Mouse (Mus musculus): ENCODE measurements around the gene Mettl23. TPM values are rescaled to one million over a fixed set of nuclear protein-coding genes. Genes with fewer than 3 reads are reported as not detected.

Mettl23 gene
- polyA plus RNA-seq, 1 experiment from 2014 or later: 67.4 TPM

DNA sequence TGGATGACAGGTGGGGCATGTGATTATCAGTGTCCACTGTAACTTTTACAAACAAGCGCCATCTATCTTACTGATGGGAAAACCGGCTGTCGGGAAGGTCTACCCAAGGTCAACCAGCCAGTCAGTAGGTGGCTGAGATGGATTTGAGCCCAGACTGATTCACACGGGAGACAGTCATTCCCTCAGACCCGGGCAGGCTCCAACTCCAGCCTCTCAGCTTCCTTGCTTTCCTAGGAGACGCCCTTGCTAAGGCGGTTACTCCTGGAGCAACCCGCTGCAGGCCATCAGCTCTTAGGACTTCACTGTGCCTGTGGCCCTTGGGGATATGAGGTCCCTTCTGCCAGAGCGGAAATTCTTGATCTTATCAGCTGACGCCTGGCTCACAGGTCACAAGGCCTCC lies 21.4 kb downstream of the Mettl23 start:
- H3K27ac ChIP-seq (ENCODE audit: low read depth, low read length): no peak overlapping the region
- H3K4me2 ChIP-seq (ENCODE audit: low read depth, low read length): no peak overlapping the region
- peaks cover 51% of the 10 kb centered on the region for H3K36me3 ChIP-seq (ENCODE audit: control insufficient read depth, insufficient read depth, low read length)
- H3K9me3 ChIP-seq (ENCODE audit: control insufficient read depth, low read length): no peaks in the 10 kb centered on the region
- no peak overlapping the region for H3K9ac ChIP-seq (replicated peaks; ENCODE audit: low read depth, low read length)
- H3K4me1 ChIP-seq (ENCODE audit: control insufficient read depth, insufficient read depth, low read length): no peaks in the 10 kb centered on the region
- no peak overlapping the region for H3K4me3 ChIP-seq (ENCODE audit: low read depth, low read length)
- WGBS: 86% methylated on average over 10 of the region's 10 CpGs
- no peak for ATAC-seq (ENCODE audit: low read depth)
- no peaks in the 10 kb centered on the region for H3K27me3 ChIP-seq (ENCODE audit: control insufficient read depth, insufficient read depth, low read length)

DNA sequence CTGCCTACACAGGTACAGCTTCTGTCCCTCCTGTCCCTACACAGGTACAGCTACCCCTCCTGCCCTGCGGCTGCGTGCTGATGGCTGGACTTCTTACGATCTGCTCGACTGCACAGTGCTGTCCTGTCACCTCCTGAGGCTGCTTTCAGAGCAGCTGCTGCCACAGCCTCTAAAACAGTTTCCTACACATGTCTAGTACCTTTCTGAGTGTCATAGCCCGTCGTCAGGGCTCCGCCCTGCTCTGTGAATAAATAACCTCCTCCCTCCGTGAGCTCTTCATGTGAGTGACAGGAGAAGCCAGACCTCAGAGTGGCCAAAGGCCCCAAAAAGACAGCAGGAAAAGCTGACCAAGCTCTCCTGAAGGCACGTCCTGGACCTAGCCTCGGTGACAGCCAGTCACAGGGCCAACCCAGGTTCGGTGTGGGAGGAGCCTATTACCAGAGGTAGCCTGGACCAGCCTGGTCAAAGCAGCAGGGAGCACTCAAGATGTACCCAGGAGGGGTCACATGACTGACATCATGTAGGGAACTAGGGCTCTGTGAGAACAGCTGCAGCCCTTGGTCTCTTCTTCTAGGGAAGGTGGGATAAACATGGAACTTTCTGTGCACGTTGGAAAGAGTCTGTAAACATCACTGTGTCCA lies 23.0 kb downstream of the Mettl23 start:
- no peak overlapping the region for H3K4me2 ChIP-seq (ENCODE audit: low read depth, low read length)
- no peaks in the 10 kb centered on the region for H3K4me1 ChIP-seq (ENCODE audit: control insufficient read depth, insufficient read depth, low read length)
- peaks cover 47% of the 10 kb centered on the region for H3K36me3 ChIP-seq (ENCODE audit: control insufficient read depth, insufficient read depth, low read length)
- WGBS: 85% methylated on average over 12 of the region's 12 CpGs
- no peak overlapping the region for H3K9ac ChIP-seq (replicated peaks; ENCODE audit: low read depth, low read length)
- no peak overlapping the region for H3K27ac ChIP-seq (ENCODE audit: low read depth, low read length)
- H3K4me3 ChIP-seq (ENCODE audit: low read depth, low read length): no peak overlapping the region
- no peaks in the 10 kb centered on the region for H3K9me3 ChIP-seq (ENCODE audit: control insufficient read depth, low read length)
- H3K27me3 ChIP-seq (ENCODE audit: control insufficient read depth, insufficient read depth, low read length): no peaks in the 10 kb centered on the region
- no peak for ATAC-seq (ENCODE audit: low read depth)

DNA sequence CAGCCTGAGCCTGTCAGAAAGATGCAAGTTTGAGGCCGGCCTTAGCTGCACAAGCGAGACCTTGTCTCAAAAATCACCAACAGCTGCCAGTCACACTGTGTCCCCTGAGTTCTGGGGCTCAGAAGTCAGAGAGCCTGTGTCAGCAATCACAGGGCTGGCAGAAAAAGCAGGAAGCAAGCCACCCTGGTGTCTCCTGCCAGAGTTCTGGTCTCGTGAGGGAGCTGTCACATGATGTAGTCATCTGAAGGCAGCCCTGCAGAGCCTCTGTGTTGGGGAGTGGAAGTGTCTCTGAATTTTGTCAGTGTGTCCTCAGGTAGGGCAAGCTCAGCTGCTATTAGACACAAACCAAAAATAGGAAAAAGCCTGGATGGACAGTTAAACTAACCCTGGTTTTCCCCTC lies 25.1 kb downstream of the Mettl23 start:
- no peak overlapping the region for H3K4me3 ChIP-seq (ENCODE audit: low read depth, low read length)
- no peak overlapping the region for H3K27ac ChIP-seq (ENCODE audit: low read depth, low read length)
- H3K9me3 ChIP-seq (ENCODE audit: control insufficient read depth, low read length): no peaks in the 10 kb centered on the region
- no peak overlapping the region for H3K9ac ChIP-seq (replicated peaks; ENCODE audit: low read depth, low read length)
- H3K4me1 ChIP-seq (ENCODE audit: control insufficient read depth, insufficient read depth, low read length): no peaks in the 10 kb centered on the region
- no peak for ATAC-seq (ENCODE audit: low read depth)
- no peaks in the 10 kb centered on the region for H3K27me3 ChIP-seq (ENCODE audit: control insufficient read depth, insufficient read depth, low read length)
- H3K36me3 ChIP-seq (ENCODE audit: control insufficient read depth, insufficient read depth, low read length): peaks cover 51% of the 10 kb centered on the region
- H3K4me2 ChIP-seq (ENCODE audit: low read depth, low read length): no peak overlapping the region
- 76% methylated on average over 3 of the region's 3 CpGs for WGBS

DNA sequence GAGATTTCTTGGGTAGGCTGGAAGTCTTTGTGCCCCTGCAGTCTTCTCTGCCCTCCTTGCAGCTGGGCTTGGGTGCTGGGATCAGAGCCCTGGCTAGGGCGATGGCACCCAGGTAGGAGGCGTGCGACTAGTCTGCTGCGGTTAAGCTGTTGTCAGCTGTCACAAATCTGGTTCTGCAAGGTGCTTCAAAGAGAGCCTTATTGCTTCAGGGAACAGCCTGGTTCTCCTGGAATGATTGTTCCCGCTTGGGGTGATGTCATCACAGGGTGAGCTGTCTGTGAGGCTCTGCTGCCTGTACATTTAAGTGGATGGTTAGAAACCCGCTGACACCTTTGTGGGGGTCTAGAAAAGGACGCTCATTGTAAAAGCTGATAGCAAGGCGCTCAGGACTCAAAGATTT lies 26.1 kb downstream of the Mettl23 start:
- H3K9me3 ChIP-seq (ENCODE audit: control insufficient read depth, low read length): no peaks in the 10 kb centered on the region
- no peak overlapping the region for H3K4me2 ChIP-seq (ENCODE audit: low read depth, low read length)
- no peak overlapping the region for H3K9ac ChIP-seq (replicated peaks; ENCODE audit: low read depth, low read length)
- H3K4me1 ChIP-seq (ENCODE audit: control insufficient read depth, insufficient read depth, low read length): no peaks in the 10 kb centered on the region
- no peak for ATAC-seq (ENCODE audit: low read depth)
- no peak overlapping the region for H3K4me3 ChIP-seq (ENCODE audit: low read depth, low read length)
- 93% methylated on average over 8 of the region's 8 CpGs for WGBS
- H3K27ac ChIP-seq (ENCODE audit: low read depth, low read length): no peak overlapping the region
- H3K36me3 ChIP-seq (ENCODE audit: control insufficient read depth, insufficient read depth, low read length): peaks cover 48% of the 10 kb centered on the region
- H3K27me3 ChIP-seq (ENCODE audit: control insufficient read depth, insufficient read depth, low read length): no peaks in the 10 kb centered on the region

DNA sequence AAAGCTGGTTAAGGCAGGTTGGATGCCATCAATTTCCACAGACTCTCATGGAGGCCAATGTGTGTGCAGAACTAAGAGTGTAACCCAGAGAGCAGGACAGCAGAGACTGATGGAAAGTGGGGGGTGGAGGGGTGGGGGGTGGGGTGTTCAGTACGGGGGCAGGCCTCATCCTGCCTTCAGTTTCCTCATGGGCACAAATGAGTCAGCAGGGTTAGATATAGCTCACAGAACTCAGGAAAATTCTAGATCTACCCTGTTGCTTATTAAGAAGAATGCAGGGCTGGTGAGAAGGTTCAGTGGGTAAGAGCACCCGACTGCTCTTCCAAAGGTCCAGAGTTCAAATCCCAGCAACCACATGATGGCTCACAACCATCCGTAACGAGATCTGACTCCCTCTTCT lies 26.6 kb downstream of the Mettl23 start:
- Histone ChIP-seq H3K27me3 (ENCODE audit: control insufficient read depth, insufficient read depth, low read length) (no peaks in the 10 kb centered on the region), H3K27ac (ENCODE audit: low read depth, low read length) (no peak overlapping the region), H3K9me3 (ENCODE audit: control insufficient read depth, low read length) (no peaks in the 10 kb centered on the region), H3K4me1 (ENCODE audit: control insufficient read depth, insufficient read depth, low read length) (no peaks in the 10 kb centered on the region), H3K4me2 (ENCODE audit: low read depth, low read length) (no peak overlapping the region), H3K36me3 (ENCODE audit: control insufficient read depth, insufficient read depth, low read length) (peaks cover 47% of the 10 kb centered on the region), H3K4me3 (ENCODE audit: low read depth, low read length) (no peak overlapping the region), H3K9ac (replicated peaks; ENCODE audit: low read depth, low read length) (no peak overlapping the region)
- no peak for ATAC-seq (ENCODE audit: low read depth)
- WGBS: 90% methylated on average over 4 of the region's 4 CpGs

DNA sequence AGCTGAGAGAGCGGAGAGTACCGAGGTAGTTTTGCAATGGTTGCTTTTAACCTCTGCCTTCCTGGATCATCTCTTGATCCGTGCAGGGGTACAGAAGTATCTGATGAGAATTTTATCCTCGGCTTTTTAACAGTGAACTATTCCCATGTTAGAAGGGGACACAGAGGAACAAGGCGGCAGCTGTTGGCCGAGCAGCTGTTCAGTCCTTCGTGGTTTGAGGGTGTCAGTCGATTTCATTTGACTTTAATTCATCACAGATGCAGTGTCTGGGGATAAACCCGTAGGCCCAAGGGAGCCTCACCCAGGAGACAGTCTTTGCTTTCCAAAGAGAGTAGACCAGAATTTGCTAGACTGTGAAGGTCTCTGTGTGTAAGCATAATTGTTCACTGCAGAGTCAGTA lies 28.5 kb downstream of the Mettl23 start:
- H3K4me3 ChIP-seq (ENCODE audit: low read depth, low read length): no peak overlapping the region
- H3K4me2 ChIP-seq (ENCODE audit: low read depth, low read length): no peak overlapping the region
- 89% methylated on average over 9 of the region's 9 CpGs for WGBS
- ATAC-seq (ENCODE audit: low read depth): no peak
- no peak overlapping the region for H3K27ac ChIP-seq (ENCODE audit: low read depth, low read length)
- H3K4me1 ChIP-seq (ENCODE audit: control insufficient read depth, insufficient read depth, low read length): no peaks in the 10 kb centered on the region
- H3K9me3 ChIP-seq (ENCODE audit: control insufficient read depth, low read length): no peaks in the 10 kb centered on the region
- peaks cover 33% of the 10 kb centered on the region for H3K36me3 ChIP-seq (ENCODE audit: control insufficient read depth, insufficient read depth, low read length)
- no peak overlapping the region for H3K9ac ChIP-seq (replicated peaks; ENCODE audit: low read depth, low read length)
- no peaks in the 10 kb centered on the region for H3K27me3 ChIP-seq (ENCODE audit: control insufficient read depth, insufficient read depth, low read length)

DNA sequence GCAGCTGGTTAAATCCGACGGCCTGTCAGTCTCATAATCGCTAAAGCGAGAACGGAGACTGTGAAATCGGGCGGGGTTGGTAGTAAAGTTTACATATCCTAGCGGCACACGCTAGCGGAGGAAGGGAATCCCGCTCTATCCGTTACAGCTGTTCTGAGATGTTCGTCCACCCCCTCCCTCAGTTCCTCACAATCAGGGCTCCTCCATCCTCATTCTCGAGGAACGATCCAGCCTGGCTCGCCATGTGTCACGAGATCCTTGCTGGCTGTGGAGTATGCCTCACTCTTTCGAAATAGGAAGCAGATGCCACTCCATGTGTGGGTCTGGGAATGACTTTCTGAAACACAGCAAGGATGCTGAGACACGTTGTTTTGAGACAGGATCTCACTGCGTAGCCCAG lies 30.9 kb downstream of the Mettl23 start:
- Histone ChIP-seq H3K4me1 (ENCODE audit: control insufficient read depth, insufficient read depth, low read length) (no peaks in the 10 kb centered on the region), H3K36me3 (ENCODE audit: control insufficient read depth, insufficient read depth, low read length) (peaks cover 28% of the 10 kb centered on the region), H3K27me3 (ENCODE audit: control insufficient read depth, insufficient read depth, low read length) (no peaks in the 10 kb centered on the region), H3K9me3 (ENCODE audit: control insufficient read depth, low read length) (no peaks in the 10 kb centered on the region), H3K9ac (replicated peaks; ENCODE audit: low read depth, low read length) (no peak overlapping the region), H3K4me2 (ENCODE audit: low read depth, low read length) (no peak overlapping the region), H3K27ac (ENCODE audit: low read depth, low read length) (no peak overlapping the region), H3K4me3 (ENCODE audit: low read depth, low read length) (no peak overlapping the region)
- WGBS: 91% methylated on average over 20 of the region's 20 CpGs
- no peak for ATAC-seq (ENCODE audit: low read depth)

DNA sequence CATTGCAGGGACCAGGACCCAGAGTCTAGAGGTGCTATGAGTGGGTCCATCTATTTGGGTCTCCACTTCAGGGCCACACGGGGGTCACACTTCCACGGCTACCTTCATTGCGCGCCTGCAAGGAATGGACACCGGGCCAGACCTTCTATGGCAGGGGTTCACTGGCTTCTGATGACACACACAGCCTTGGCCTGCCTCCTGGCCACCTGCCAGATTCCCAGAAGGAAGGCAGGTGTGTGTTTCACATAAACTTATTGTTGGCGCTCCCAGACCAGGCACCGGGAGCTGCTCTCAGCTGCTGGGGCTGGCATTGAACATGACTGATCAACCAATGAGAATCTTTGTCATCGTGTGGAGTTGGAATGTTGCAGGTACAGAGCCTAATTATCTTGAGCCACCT lies 35.4 kb downstream of the Mettl23 start:
- no peak overlapping the region for H3K27ac ChIP-seq (ENCODE audit: low read depth, low read length)
- H3K27me3 ChIP-seq (ENCODE audit: control insufficient read depth, insufficient read depth, low read length): no peaks in the 10 kb centered on the region
- peaks cover 8% of the 10 kb centered on the region; the same call in 1 of the 2 replicates for H3K36me3 ChIP-seq (ENCODE audit: control insufficient read depth, insufficient read depth, low read length)
- no peak overlapping the region for H3K9ac ChIP-seq (replicated peaks; ENCODE audit: low read depth, low read length)
- ATAC-seq (ENCODE audit: low read depth): no peak
- H3K4me1 ChIP-seq (ENCODE audit: control insufficient read depth, insufficient read depth, low read length): no peaks in the 10 kb centered on the region
- no peak overlapping the region for H3K4me3 ChIP-seq (ENCODE audit: low read depth, low read length)
- no peak overlapping the region for H3K4me2 ChIP-seq (ENCODE audit: low read depth, low read length)
- WGBS: 89% methylated on average over 8 of the region's 8 CpGs
- no peaks in the 10 kb centered on the region for H3K9me3 ChIP-seq (ENCODE audit: control insufficient read depth, low read length)

DNA sequence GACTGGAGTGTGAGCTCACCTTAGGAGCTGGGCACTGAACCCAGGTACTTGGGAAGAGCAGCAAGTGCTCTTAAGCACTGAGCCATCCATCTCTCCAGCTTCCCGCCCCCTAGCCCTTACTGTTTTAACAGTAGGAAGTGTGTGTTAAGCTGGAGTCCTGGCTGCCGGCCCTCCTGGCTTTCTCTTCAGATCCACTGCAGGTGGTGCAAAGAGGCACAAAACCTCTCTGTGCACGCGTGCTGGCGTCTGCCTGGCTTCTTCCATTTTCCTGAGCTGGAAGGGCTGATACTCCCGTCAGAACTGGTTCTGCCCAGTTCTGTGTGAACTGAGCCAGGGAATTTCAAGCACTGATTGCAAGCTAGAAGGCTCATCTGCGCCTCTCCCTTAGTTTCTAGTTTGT lies 37.8 kb downstream of the Mettl23 start:
- WGBS: 61% methylated on average over 7 of the region's 7 CpGs
- no peak for ATAC-seq (ENCODE audit: low read depth)
- no peak overlapping the region for H3K27ac ChIP-seq (ENCODE audit: low read depth, low read length)
- no peaks in the 10 kb centered on the region for H3K9me3 ChIP-seq (ENCODE audit: control insufficient read depth, low read length)
- no peaks in the 10 kb centered on the region for H3K27me3 ChIP-seq (ENCODE audit: control insufficient read depth, insufficient read depth, low read length)
- H3K4me3 ChIP-seq (ENCODE audit: low read depth, low read length): no peak overlapping the region
- peaks cover 3% of the 10 kb centered on the region; the same call in 1 of the 2 replicates for H3K4me1 ChIP-seq (ENCODE audit: control insufficient read depth, insufficient read depth, low read length)
- no peaks in the 10 kb centered on the region for H3K36me3 ChIP-seq (ENCODE audit: control insufficient read depth, insufficient read depth, low read length)
- H3K4me2 ChIP-seq (ENCODE audit: low read depth, low read length): no peak overlapping the region
- no peak overlapping the region for H3K9ac ChIP-seq (replicated peaks; ENCODE audit: low read depth, low read length)

All from neural tube, embryonic 14.5 days (tissue).